Mouse (Mus musculus) heart, embryonic 10.5 days (tissue): Measurements from ENCODE around the gene Slc25a48. TPM values are rescaled to one million over a fixed set of nuclear protein-coding genes. Genes with fewer than 3 reads are reported as not detected.

Source experiments
- DNase-seq: peaks from one replicate; pipeline ENCODE4 v3.0.0-alpha.2; 2017; ENCODE audit warnings: low spot score
- H3K27ac ChIP-seq: fragments of 300-500 bp; sonication (generic); 2 replicates; pipeline ENCODE4 v1.5.1; 2016; ENCODE audit warnings: mild to moderate bottlenecking
- H3K27me3 ChIP-seq: fragments of 300-500 bp; sonication (generic); 2 replicates; pipeline ENCODE4 v1.6.1; 2016; ENCODE audit warnings: mild to moderate bottlenecking; ENCODE audit not compliant: poor library complexity, insufficient read depth, severe bottlenecking
- H3K36me3 ChIP-seq: fragments of 300-500 bp; sonication (generic); 2 replicates; pipeline ENCODE4 v1.6.1; 2016; ENCODE audit warnings: mild to moderate bottlenecking, moderate library complexity
- H3K4me1 ChIP-seq: fragments of 300-500 bp; sonication (generic); 2 replicates; pipeline ENCODE4 v1.6.1; 2016; ENCODE audit warnings: mild to moderate bottlenecking
- H3K4me3 ChIP-seq: fragments of 300-500 bp; sonication (generic); 2 replicates; pipeline ENCODE4 v1.5.1; 2016; ENCODE audit warnings: mild to moderate bottlenecking, moderate library complexity
- H3K9me3 ChIP-seq: fragments of 300-500 bp; sonication (generic); 2 replicates; pipeline ENCODE4 v1.6.1; 2016; ENCODE audit warnings: mild to moderate bottlenecking, moderate library complexity
- WGBS: fragments of 180-500 bp; shearing (Covaris S2); methylation state at CpG from one replicate; pipeline ENCODE4 v1.1.7; 2016; 5-methylcytosine and 5-hydroxymethylcytosine counted together
- polyA plus RNA-seq: library from polyadenylated mRNA; unstranded; fragments of >200 nt; fragmentation: Nextera tagmentation; extraction: Ambion mirVana; gene quantifications from 2 replicates; pipeline ENCODE4 v1.2.1, GENCODE M21; 2016

Gene Slc25a48
- polyA plus RNA-seq, 1 experiment from 2014 or later = 0.05 TPM

GRCm38 (mm10) chr13:56428724-56429500 lies 9.2 kb upstream of the Slc25a48 start:
- DNase-seq = peak; percentile 80
- Histone ChIP-seq H3K27me3 (peaks cover 73% of the 10 kb centered on the region), H3K27ac (0 out of 2 replicates have a peak overlapping the region, but pooled peaks have one; percentile 6), H3K9me3 (no peaks in the 10 kb centered on the region), H3K4me3 (no peak overlapping the region), H3K4me1 (peaks cover 10% of the 10 kb centered on the region; the same call in 1 of the 2 replicates), H3K36me3 (no peaks in the 10 kb centered on the region)
- WGBS = 30% methylated on average over 16 of the region's 16 CpGs

DNA sequence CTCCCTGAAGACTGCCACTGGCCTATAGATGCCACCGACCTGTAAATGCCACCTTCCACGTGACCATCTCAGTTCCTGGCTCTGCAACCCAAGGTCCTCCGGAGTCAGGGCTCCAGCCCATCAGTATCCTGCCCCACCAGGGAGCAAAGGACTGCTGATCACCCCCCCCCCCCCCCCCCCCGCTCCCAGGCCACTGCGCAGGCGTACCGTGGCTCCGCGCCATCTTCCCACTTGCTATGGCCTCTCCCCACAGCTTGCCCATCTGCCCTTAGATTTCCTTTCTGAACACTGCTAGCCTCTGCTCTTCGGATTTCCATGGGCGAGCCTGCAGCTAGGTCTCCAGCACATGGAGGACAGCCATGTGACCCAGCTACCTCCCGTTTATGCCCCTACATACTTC lies 5.7 kb upstream of the Slc25a48 start:
- DNase-seq = no peak
- Histone ChIP-seq H3K36me3 (no peaks in the 10 kb centered on the region), H3K4me3 (no peak overlapping the region), H3K4me1 (peaks cover 16% of the 10 kb centered on the region), H3K27me3 (peaks cover 80% of the 10 kb centered on the region), H3K27ac (no peak overlapping the region), H3K9me3 (no peaks in the 10 kb centered on the region)
- WGBS = 87% methylated on average over 11 of the region's 12 CpGs

DNA sequence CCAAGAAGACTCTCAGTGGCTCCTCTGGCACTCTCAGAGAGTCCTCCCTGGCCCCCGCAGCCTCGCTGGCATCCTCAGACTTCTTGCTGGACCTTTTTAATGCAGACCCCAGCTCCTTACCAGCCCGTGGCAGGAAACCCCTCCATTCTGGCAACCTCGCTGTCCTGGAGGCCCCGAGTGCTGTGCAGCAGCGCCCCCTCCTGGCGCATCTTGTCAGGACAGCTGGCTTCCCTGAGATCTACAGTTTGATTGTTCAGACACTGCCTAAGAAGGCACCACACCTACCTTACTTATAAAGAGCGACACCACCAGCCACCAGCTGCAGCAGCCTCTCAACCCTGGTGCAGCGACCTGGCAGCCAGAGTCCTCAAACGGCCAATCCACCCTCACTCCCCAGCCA lies 4.7 kb upstream of the Slc25a48 start:
- WGBS = 12% methylated on average over 10 of the region's 10 CpGs

GRCm38 (mm10) chr13:56434311-56434751 lies 3.8 kb upstream of the Slc25a48 start:
- Histone ChIP-seq H3K9me3 (no peaks in the 10 kb centered on the region), H3K4me3 (no peak overlapping the region), H3K4me1 (peaks cover 28% of the 10 kb centered on the region), H3K36me3 (no peaks in the 10 kb centered on the region), H3K27ac (no peak overlapping the region), H3K27me3 (peaks cover 80% of the 10 kb centered on the region)
- no peak for DNase-seq
- WGBS = 77% methylated on average over 9 of the region's 9 CpGs

More for the DNA sequence above, 4.7 kb upstream of the Slc25a48 start:
- DNase-seq = peak; percentile 84
- Histone ChIP-seq H3K36me3 (no peaks in the 10 kb centered on the region), H3K4me3 (no peak overlapping the region), H3K27me3 (peaks cover 80% of the 10 kb centered on the region), H3K9me3 (no peaks in the 10 kb centered on the region), H3K4me1 (peaks cover 22% of the 10 kb centered on the region), H3K27ac (no peak overlapping the region)

GRCm38 (mm10) chr13:56435615-56436287 lies 2.4 kb upstream of the Slc25a48 start:
- 59% methylated on average over 10 of the region's 10 CpGs for WGBS
- no peaks in the 10 kb centered on the region for H3K36me3 ChIP-seq
- peaks cover 83% of the 10 kb centered on the region for H3K27me3 ChIP-seq
- no peak for DNase-seq
- peaks cover 28% of the 10 kb centered on the region for H3K4me1 ChIP-seq
- no peaks in the 10 kb centered on the region for H3K9me3 ChIP-seq
- H3K27ac ChIP-seq = no peak overlapping the region
- H3K4me3 ChIP-seq = no peak overlapping the region

- 53% methylated on average over 7 of the region's 7 CpGs for WGBS
- Histone ChIP-seq H3K36me3 (no peaks in the 10 kb centered on the region), H3K27me3 (peaks cover 52% of the 10 kb centered on the region), H3K27ac (no peak overlapping the region), H3K4me1 (peaks cover 11% of the 10 kb centered on the region), H3K4me3 (no peak overlapping the region), H3K9me3 (no peaks in the 10 kb centered on the region)
- DNase-seq = no peak
These were observed 5.3 kb downstream of the Slc25a48 start for GRCm38 (mm10) chr13:56443411-56443810.

DNA sequence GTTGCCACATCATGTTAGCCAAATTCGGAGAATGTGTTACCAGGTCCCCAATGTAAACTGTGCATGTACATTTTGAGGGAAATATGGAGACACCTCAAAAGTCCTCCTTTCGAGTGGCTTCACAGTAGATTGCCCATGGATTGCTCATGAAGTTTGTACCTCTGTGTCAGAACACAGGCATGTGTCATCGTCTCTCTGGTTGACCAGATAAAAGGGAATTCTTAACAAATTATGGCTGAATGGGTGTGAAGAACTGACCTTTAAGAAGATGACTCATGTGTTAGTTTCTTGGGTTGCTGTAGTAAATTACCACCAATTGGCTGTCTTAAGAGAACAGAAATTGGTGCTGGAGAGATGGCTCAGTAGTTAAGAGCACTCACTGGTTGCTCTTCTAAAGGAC lies 6.0 kb downstream of the Slc25a48 start:
- Histone ChIP-seq H3K27me3 (peaks cover 52% of the 10 kb centered on the region), H3K9me3 (no peaks in the 10 kb centered on the region), H3K4me1 (peaks cover 4% of the 10 kb centered on the region; the same call in 1 of the 2 replicates), H3K36me3 (no peaks in the 10 kb centered on the region), H3K4me3 (no peak overlapping the region), H3K27ac (no peak overlapping the region)
- DNase-seq = no peak
- WGBS = 77% methylated on average over 3 of the region's 3 CpGs

GRCm38 (mm10) chr13:56444996-56445395 lies 6.8 kb downstream of the Slc25a48 start:
- Histone ChIP-seq H3K27me3 (peaks cover 43% of the 10 kb centered on the region), H3K9me3 (no peaks in the 10 kb centered on the region), H3K36me3 (no peaks in the 10 kb centered on the region), H3K4me3 (no peak overlapping the region), H3K27ac (no peak overlapping the region), H3K4me1 (peaks cover 4% of the 10 kb centered on the region; the same call in 1 of the 2 replicates)
- no peak for DNase-seq
- WGBS = 81% methylated on average over 6 of the region's 6 CpGs

GRCm38 (mm10) chr13:56449239-56450030 lies 11.3 kb downstream of the Slc25a48 start:
- 75% methylated on average over 10 of the region's 10 CpGs for WGBS
- no peak overlapping the region for H3K4me3 ChIP-seq
- no peaks in the 10 kb centered on the region for H3K9me3 ChIP-seq
- no peak overlapping the region for H3K27ac ChIP-seq
- H3K4me1 ChIP-seq = peaks cover 4% of the 10 kb centered on the region; the same call in 1 of the 2 replicates
- no peaks in the 10 kb centered on the region for H3K36me3 ChIP-seq
- DNase-seq = no peak
- H3K27me3 ChIP-seq = peaks cover 29% of the 10 kb centered on the region; the same call in 1 of the 2 replicates

DNA sequence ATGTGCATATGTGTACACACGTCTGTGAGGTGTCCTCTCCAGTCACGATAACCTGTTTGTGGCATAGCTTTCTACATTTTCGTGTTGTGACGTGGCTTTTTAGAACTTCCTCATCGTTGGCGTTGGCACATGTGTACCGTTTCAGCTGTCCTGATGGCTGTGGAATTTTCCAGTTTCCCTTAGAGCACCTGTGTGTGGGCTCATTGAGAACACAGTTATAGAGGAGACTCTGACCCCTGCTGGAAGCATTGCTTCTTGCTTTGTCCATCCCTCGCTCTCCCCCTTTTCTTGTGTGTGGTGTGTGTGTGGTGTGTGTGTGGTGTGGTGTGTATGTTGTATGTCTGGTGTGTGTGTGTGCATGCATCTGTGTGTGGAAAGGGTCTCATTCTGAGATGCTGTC lies 11.9 kb downstream of the Slc25a48 start:
- no peaks in the 10 kb centered on the region for H3K9me3 ChIP-seq
- WGBS = 77% methylated on average over 8 of the region's 8 CpGs
- H3K36me3 ChIP-seq = no peaks in the 10 kb centered on the region
- no peak overlapping the region for H3K4me3 ChIP-seq
- no peak for DNase-seq
- peaks cover 4% of the 10 kb centered on the region; the same call in 1 of the 2 replicates for H3K4me1 ChIP-seq
- peaks cover 25% of the 10 kb centered on the region; the same call in 1 of the 2 replicates for H3K27me3 ChIP-seq
- H3K27ac ChIP-seq = no peak overlapping the region

- Histone ChIP-seq H3K27ac (no peak overlapping the region), H3K4me1 (no peaks in the 10 kb centered on the region), H3K36me3 (no peaks in the 10 kb centered on the region), H3K9me3 (no peaks in the 10 kb centered on the region), H3K4me3 (no peak overlapping the region), H3K27me3 (no peaks in the 10 kb centered on the region)
- 65% methylated on average over 9 of the region's 9 CpGs for WGBS
- no peak for DNase-seq
These were observed 19.8 kb downstream of the Slc25a48 start for GRCm38 (mm10) chr13:56458001-56458400.

DNA sequence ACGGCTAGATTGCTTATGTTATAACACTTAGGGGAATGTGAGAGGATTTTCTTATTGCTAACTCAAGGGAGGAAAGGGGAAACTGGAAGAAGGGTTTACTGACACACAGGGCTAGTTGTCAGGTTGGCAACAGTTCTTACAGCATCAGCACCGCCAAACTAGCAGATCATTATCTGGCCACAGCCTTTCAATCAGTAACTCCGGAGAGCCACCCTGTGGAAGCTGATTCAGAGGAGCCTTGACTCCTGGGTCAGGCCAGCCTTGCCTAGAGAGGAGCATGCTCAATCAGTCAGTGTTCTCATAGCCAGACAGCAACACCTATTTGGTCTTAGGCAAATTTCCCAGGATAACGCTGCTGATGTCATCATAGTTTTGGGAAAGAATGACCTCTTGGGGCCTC lies 23.3 kb downstream of the Slc25a48 start:
- no peak overlapping the region for H3K27ac ChIP-seq
- H3K4me3 ChIP-seq = no peak overlapping the region
- H3K27me3 ChIP-seq = peaks cover 16% of the 10 kb centered on the region
- DNase-seq = no peak
- WGBS = 77% methylated on average over 4 of the region's 4 CpGs
- no peaks in the 10 kb centered on the region for H3K9me3 ChIP-seq
- no peaks in the 10 kb centered on the region for H3K4me1 ChIP-seq
- H3K36me3 ChIP-seq = no peaks in the 10 kb centered on the region
